Mouse (Mus musculus) heart, postnatal 4 days (tissue): ENCODE data around the gene Plscr1. TPM values are rescaled to one million over a fixed set of nuclear protein-coding genes. Genes with fewer than 3 reads are reported as not detected.

ENCODE experiments used
- DNase-seq: peaks from one replicate; pipeline ENCODE4 v3.0.0; 2021
- microRNA-seq, 2 experiments: library from miRNA; unstranded; fragments of <30 nt; microRNA quantifications; one replicate each; pipeline ENCODE4 v1.2.0; 2021 to 2022
- total RNA-seq, 2 experiments: library from RNA; stranded (reverse); gene quantifications; 2 replicates each; pipeline ENCODE4 v1.2.3; 2021

The Plscr1 gene
- total RNA-seq, 2 experiments from 2014 or later, result 15.2 TPM

DNA sequence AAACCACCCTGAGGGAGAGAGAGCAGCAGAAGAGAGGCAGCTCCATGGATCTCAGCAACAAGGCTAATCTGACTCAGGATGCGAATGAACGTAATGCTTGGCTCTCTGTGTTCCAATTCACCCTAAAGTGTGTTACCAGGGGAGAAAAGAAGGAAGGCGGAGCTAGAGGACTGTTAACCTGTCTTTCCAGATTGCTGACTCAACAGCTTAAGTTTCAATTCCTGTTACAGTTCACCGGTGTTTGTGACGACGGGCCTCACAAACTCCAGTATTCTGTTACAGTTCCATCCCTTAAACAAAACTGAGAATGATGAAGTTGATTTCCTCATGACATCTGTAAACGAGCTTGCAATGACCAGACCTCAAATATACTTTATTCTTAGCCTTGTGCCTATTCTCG lies 55.5 kb downstream of the Plscr1 start:
- no peak for DNase-seq

GRCm38 (mm10) chr9:92305620-92306220 lies 56.2 kb downstream of the Plscr1 start:
- no peak for DNase-seq

DNA sequence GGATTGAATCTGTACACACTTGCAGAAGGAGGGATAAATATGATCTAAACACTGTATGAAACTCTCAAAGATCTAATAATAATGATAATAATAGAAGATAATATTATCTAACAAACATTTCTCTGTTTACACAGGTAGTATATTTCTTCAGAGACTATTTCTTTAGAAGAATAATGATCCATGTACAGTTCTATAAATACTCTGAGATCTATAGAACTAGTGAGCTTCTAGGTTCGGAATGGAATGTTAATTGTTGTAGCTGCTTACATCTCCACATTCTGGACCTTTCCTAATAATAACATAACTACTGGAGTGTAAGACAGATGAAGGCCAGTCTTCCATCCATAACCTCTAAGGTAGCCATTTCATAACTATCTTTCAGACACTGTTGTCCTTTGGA lies 59.5 kb downstream of the Plscr1 start, which contains the start of gene 1700057G04Rik:
1700057G04Rik (plus strand) TSS at position 301 of the 400 bp plus-strand sequence.
- no peak for DNase-seq

DNA sequence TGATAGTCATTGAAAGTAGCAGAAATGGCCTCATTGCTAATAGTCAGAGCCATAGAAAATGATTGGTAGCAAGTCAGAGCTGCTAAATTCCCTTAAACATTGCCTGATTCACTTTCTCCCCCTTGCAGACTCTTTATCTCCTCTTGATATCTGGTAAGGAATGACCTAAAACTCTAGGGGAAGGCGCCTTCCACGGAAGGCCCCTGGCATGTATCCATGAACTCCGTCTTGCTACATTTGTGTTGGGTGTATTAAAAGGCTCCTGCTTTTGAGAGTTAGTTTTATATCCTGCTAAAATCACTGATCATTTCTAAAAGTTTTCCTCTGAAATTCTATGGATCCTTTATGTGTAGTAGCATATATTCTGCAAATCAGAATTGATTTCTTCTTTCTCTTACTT lies 67.2 kb downstream of the Plscr1 start:
- DNase-seq, result no peak

Small RNAs within 50 kb of the gene (microRNA-seq; reads per million reads assigned to microRNA genes)
- 0 reads per million in 2 experiments for gene Mir6386

Other genes with a start within 250 kb of the Plscr1 start
- gene Plscr5, start 56.8 kb upstream of the Plscr1 start, total RNA-seq, result not detected
- gene Plscr2, start 25.9 kb downstream of the Plscr1 start, total RNA-seq, result 10 to 100 TPM; 16.5 to 18.3 TPM
- not detected for gene 1700057G04Rik, start 59.6 kb downstream of the Plscr1 start, total RNA-seq
- gene Plscr4, start 207.6 kb downstream of the Plscr1 start, total RNA-seq, result 10 to 100 TPM; 10.1 TPM